Mouse (Mus musculus) lung, postnatal 0 days (tissue): ENCODE measurements at regions not wholly inside any gene's neighbourhood (a gene's known extent, or its start where the extent isn't known, plus 50 kb on each side); places are given as distances from the start of the nearest gene placed in this dataset.

Source experiments
- CTCF ChIP-seq: IDR thresholded peaks from 2 replicates; pipeline ENCODE4 v1.5.1; 2016; ENCODE audit warnings: antibody characterized with exemption, mild to moderate bottlenecking
- EP300 ChIP-seq: IDR thresholded peaks from 2 replicates; pipeline ENCODE4 v1.6.1; 2016; ENCODE audit warnings: antibody characterized with exemption, mild to moderate bottlenecking, control low read depth

DNA sequence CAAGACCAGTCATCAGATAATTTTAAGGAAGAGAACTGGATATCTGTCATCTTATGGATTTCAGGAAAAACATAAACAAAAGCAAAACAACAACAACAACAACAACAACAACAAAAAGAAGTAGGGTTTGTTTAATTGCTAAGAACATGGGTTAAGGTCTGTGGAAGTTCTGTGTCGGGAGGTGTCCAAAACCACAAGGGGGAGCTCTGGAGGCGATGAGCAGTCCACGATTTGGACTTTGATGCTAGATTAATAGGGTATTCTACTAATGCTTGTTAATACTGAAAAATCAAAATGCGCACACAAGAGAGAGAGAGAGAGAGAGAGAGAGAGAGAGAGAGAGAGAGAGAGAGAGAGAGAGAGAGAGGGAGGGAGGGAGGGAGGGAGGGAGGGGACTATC is 692.0 kb upstream of the Car10 start:
- TF ChIP-seq EP300 (no peak), CTCF (peak; percentile 49)
